Mouse (Mus musculus) bone marrow macrophage, adult 2 months (primary cell): ENCODE data around the gene Pde4a.

ENCODE experiments used
- CTCF ChIP-seq: IDR thresholded peaks from 2 replicates; pipeline ENCODE4 v1.5.1; 2012; ENCODE audit warnings: low read depth, mild to moderate bottlenecking, low read length, moderate library complexity
- POLR2A ChIP-seq: IDR thresholded peaks from 2 replicates; pipeline ENCODE4 v1.6.1; 2012; ENCODE audit warnings: mild to moderate bottlenecking, low read depth, low read length, borderline replicate concordance

GRCm38 (mm10) chr9:21204528-21205272 is 39.2 kb downstream of the Pde4a start:
- TF ChIP-seq CTCF, result no peak
- TF ChIP-seq POLR2A, result no peak
